Mouse (Mus musculus): ENCODE measurements around the gene Catsperb.

GRCm38 (mm10) chr12:101483571-101483970, 79.1 kb downstream of the Catsperb start:
- TF ChIP-seq CTCF (conservative IDR thresholded peaks at IDR 0.05; ENCODE audit: low read length), result no peak
- no peak for TF ChIP-seq POU5F1 (IDR thresholded peaks at IDR 0.05; ENCODE audit: borderline replicate concordance, low read length)
- TF ChIP-seq NANOG (IDR thresholded peaks at IDR 0.05; ENCODE audit: borderline replicate concordance, low read length), result no peak

Measured in E14TG2a.4 (cell line).